Mouse (Mus musculus) spleen, adult 12 weeks (tissue): ENCODE measurements around the gene Tex35.

Experiments used
- DNase-seq: peaks from one replicate; pipeline ENCODE4 v3.0.0; 2022; ENCODE audit warnings: low spot score

The Tex35 gene

GRCm38 (mm10) chr1:157049886-157050285 lies 58.6 kb downstream of the Tex35 start:
- DNase-seq = no peak
